Mouse (Mus musculus) neural tube, embryonic 13.5 days (tissue): ENCODE measurements around the gene Zfp518a. TPM values are rescaled to one million over a fixed set of nuclear protein-coding genes. Genes with fewer than 3 reads are reported as not detected.
A peak's percentile ranks its signal among the peaks of the same experiment; 100 is the strongest.

Experiments
- ATAC-seq: fragments of 200-750 bp; cut with Nextera tagmentation; 2 replicates; pipeline ENCODE4 v1.8.0; 2017; ENCODE audit warnings: low read depth, mild to moderate bottlenecking, moderate TSS enrichment, moderate library complexity
- H3K27ac ChIP-seq: fragments of 300-500 bp; sonication (generic); replicated peaks from 2 replicates; pipeline ENCODE4 v1.5.1; 2015; ENCODE audit warnings: moderate library complexity, mild to moderate bottlenecking, inconsistent platforms
- H3K27me3 ChIP-seq: fragments of 300-500 bp; sonication (generic); 2 replicates; pipeline ENCODE4 v1.6.1; 2015; ENCODE audit warnings: mild to moderate bottlenecking, inconsistent platforms
- H3K36me3 ChIP-seq: fragments of 300-500 bp; sonication (generic); 2 replicates; pipeline ENCODE4 v1.6.1; 2015; ENCODE audit warnings: mild to moderate bottlenecking, inconsistent platforms
- H3K4me1 ChIP-seq: fragments of 300-500 bp; sonication (generic); replicated peaks from 2 replicates; pipeline ENCODE4 v1.6.1; 2015; ENCODE audit warnings: inconsistent platforms
- H3K4me2 ChIP-seq: fragments of 300-500 bp; sonication (generic); 2 replicates; pipeline ENCODE4 v1.6.1; 2015; ENCODE audit warnings: inconsistent platforms, mild to moderate bottlenecking, moderate library complexity
- H3K4me3 ChIP-seq: fragments of 300-500 bp; sonication (generic); 2 replicates; pipeline ENCODE4 v1.5.1; 2015; ENCODE audit warnings: mild to moderate bottlenecking, inconsistent platforms
- H3K9ac ChIP-seq: fragments of 300-500 bp; sonication (generic); 2 replicates; pipeline ENCODE4 v1.6.1; 2015; ENCODE audit warnings: moderate library complexity, mild to moderate bottlenecking, inconsistent platforms
- H3K9me3 ChIP-seq: fragments of 300-500 bp; sonication (generic); 2 replicates; pipeline ENCODE4 v1.6.1; 2016; ENCODE audit warnings: inconsistent platforms
- WGBS: fragments of 180-500 bp; shearing (Covaris S2); methylation state at CpG from one replicate; pipeline ENCODE4 v1.1.7; 2015; 5-methylcytosine and 5-hydroxymethylcytosine counted together
- polyA plus RNA-seq: library from polyadenylated mRNA; unstranded; fragments of >200 nt; fragmentation: Nextera tagmentation; extraction: Ambion mirVana; gene quantifications from 2 replicates; pipeline ENCODE4 v1.2.1, GENCODE M21; 2015

The Zfp518a gene
- polyA plus RNA-seq, result 6.1 and 6.9 TPM in 2 replicates

GRCm38 (mm10) chr19:40894519-40895392, at the start of gene Zfp518a:
Gene Zfp518a (plus strand): TSS chr19:40894705.
- peaks cover 12% of the 10 kb centered on the region for H3K4me1 ChIP-seq
- peak within 1 kb of the TSS; percentile 78 for H3K9ac ChIP-seq
- peak within 1 kb of the TSS; percentile 96 for H3K27ac ChIP-seq
- 0 out of 2 replicates have a peak, but pooled peaks cover 6% of the 10 kb centered on the region for H3K9me3 ChIP-seq
- peaks cover 4% of the 10 kb centered on the region; the same call in 1 of the 2 replicates for H3K36me3 ChIP-seq
- peaks cover 32% of the 10 kb centered on the region for H3K27me3 ChIP-seq
- ATAC-seq, result peak; percentile 93
- peak within 1 kb of the TSS; percentile 66 for H3K4me2 ChIP-seq
- under 1% methylated on average over 89 of the region's 89 CpGs for WGBS
- H3K4me3 ChIP-seq, result peak within 1 kb of the TSS; percentile 83

- Histone ChIP-seq H3K27me3 (no peaks in the 10 kb centered on the region), H3K9me3 (no peaks in the 10 kb centered on the region), H3K36me3 (peaks cover 89% of the 10 kb centered on the region), H3K4me3 (no peak overlapping the region), H3K27ac (no peak overlapping the region), H3K9ac (no peak overlapping the region), H3K4me2 (no peak overlapping the region), H3K4me1 (no peaks in the 10 kb centered on the region)
- ATAC-seq, result no peak
- 92% methylated on average over 13 of the region's 13 CpGs for WGBS
Measured at GRCm38 (mm10) chr19:40844731-40845130, 49.8 kb upstream of the Zfp518a start.

GRCm38 (mm10) chr19:40849391-40849790, 45.1 kb upstream of the Zfp518a start:
- Histone ChIP-seq H3K36me3 (peaks cover 64% of the 10 kb centered on the region), H3K27me3 (no peaks in the 10 kb centered on the region), H3K4me1 (no peaks in the 10 kb centered on the region), H3K27ac (no peak overlapping the region), H3K9ac (no peak overlapping the region), H3K4me2 (no peak overlapping the region), H3K9me3 (no peaks in the 10 kb centered on the region), H3K4me3 (no peak overlapping the region)
- ATAC-seq, result no peak
- WGBS, result 77% methylated on average over 12 of the region's 12 CpGs

GRCm38 (mm10) chr19:40859555-40859954, 35.0 kb upstream of the Zfp518a start:
- no peak overlapping the region for H3K27ac ChIP-seq
- no peak for ATAC-seq
- no peaks in the 10 kb centered on the region for H3K9me3 ChIP-seq
- 77% methylated on average over 4 of the region's 4 CpGs for WGBS
- no peaks in the 10 kb centered on the region for H3K36me3 ChIP-seq
- H3K4me3 ChIP-seq, result no peak overlapping the region
- no peak overlapping the region for H3K9ac ChIP-seq
- H3K4me1 ChIP-seq, result no peaks in the 10 kb centered on the region
- H3K27me3 ChIP-seq, result peaks cover 32% of the 10 kb centered on the region
- H3K4me2 ChIP-seq, result no peak overlapping the region

- Histone ChIP-seq H3K27ac (no peak overlapping the region), H3K4me3 (no peak overlapping the region), H3K27me3 (peaks cover 70% of the 10 kb centered on the region), H3K36me3 (no peaks in the 10 kb centered on the region), H3K9me3 (no peaks in the 10 kb centered on the region), H3K9ac (no peak overlapping the region), H3K4me1 (no peaks in the 10 kb centered on the region), H3K4me2 (no peak overlapping the region)
- no peak for ATAC-seq
- WGBS, result 41% methylated on average over 5 of the region's 5 CpGs
Measured at GRCm38 (mm10) chr19:40868284-40868683, 26.2 kb upstream of the Zfp518a start.

GRCm38 (mm10) chr19:40869425-40870105, 24.9 kb upstream of the Zfp518a start:
- no peaks in the 10 kb centered on the region; the same call in 1 of the 2 replicates for H3K4me1 ChIP-seq
- no peak overlapping the region for H3K4me2 ChIP-seq
- ATAC-seq, result no peak
- H3K36me3 ChIP-seq, result no peaks in the 10 kb centered on the region
- H3K27me3 ChIP-seq, result peaks cover 66% of the 10 kb centered on the region
- no peak overlapping the region for H3K9ac ChIP-seq
- H3K4me3 ChIP-seq, result no peak overlapping the region
- WGBS, result 86% methylated on average over 3 of the region's 3 CpGs
- no peaks in the 10 kb centered on the region for H3K9me3 ChIP-seq
- no peak overlapping the region for H3K27ac ChIP-seq

GRCm38 (mm10) chr19:40872955-40873665, 21.4 kb upstream of the Zfp518a start:
- peak overlapping the region; percentile 96 for H3K27ac ChIP-seq
- H3K36me3 ChIP-seq, result no peaks in the 10 kb centered on the region
- H3K4me1 ChIP-seq, result no peaks in the 10 kb centered on the region; the same call in 1 of the 2 replicates
- ATAC-seq, result peak; percentile 99
- WGBS, result under 1% methylated on average over 51 of the region's 51 CpGs
- H3K4me2 ChIP-seq, result peak overlapping the region; percentile 66
- peak overlapping the region; percentile 76 for H3K9ac ChIP-seq
- peak overlapping the region; percentile 59 for H3K4me3 ChIP-seq
- no peaks in the 10 kb centered on the region for H3K9me3 ChIP-seq
- peaks cover 71% of the 10 kb centered on the region for H3K27me3 ChIP-seq

GRCm38 (mm10) chr19:40881700-40882099, 12.8 kb upstream of the Zfp518a start:
- H3K4me2 ChIP-seq, result no peak overlapping the region
- ATAC-seq, result no peak
- H3K4me3 ChIP-seq, result no peak overlapping the region
- no peaks in the 10 kb centered on the region for H3K4me1 ChIP-seq
- H3K27me3 ChIP-seq, result peaks cover 91% of the 10 kb centered on the region
- no peak overlapping the region for H3K9ac ChIP-seq
- WGBS, result 88% methylated on average over 4 of the region's 4 CpGs
- no peak overlapping the region for H3K27ac ChIP-seq
- no peaks in the 10 kb centered on the region for H3K9me3 ChIP-seq
- H3K36me3 ChIP-seq, result no peaks in the 10 kb centered on the region

- WGBS, result 96% methylated on average over 1 of the region's 1 CpGs
- Histone ChIP-seq H3K36me3 (no peaks in the 10 kb centered on the region), H3K4me1 (peaks cover 1% of the 10 kb centered on the region; the same call in 1 of the 2 replicates), H3K9me3 (0 out of 2 replicates have a peak, but pooled peaks cover 4% of the 10 kb centered on the region), H3K4me2 (no peak overlapping the region), H3K9ac (no peak overlapping the region), H3K27me3 (peaks cover 81% of the 10 kb centered on the region), H3K4me3 (no peak overlapping the region), H3K27ac (no peak overlapping the region)
- no peak for ATAC-seq
Measured at GRCm38 (mm10) chr19:40888887-40889286, 5.6 kb upstream of the Zfp518a start.

- Histone ChIP-seq H3K9ac (peak overlapping the region; percentile 78), H3K4me2 (peak overlapping the region; percentile 66), H3K36me3 (peaks cover 4% of the 10 kb centered on the region; the same call in 1 of the 2 replicates), H3K27me3 (peaks cover 37% of the 10 kb centered on the region), H3K27ac (peak overlapping the region; percentile 96), H3K4me1 (peaks cover 12% of the 10 kb centered on the region), H3K4me3 (peak overlapping the region; percentile 83), H3K9me3 (0 out of 2 replicates have a peak, but pooled peaks cover 6% of the 10 kb centered on the region)
- 49% methylated on average over 21 of the region's 21 CpGs for WGBS
- peak; percentile 66 for ATAC-seq
Measured at GRCm38 (mm10) chr19:40894071-40894506, 416 bp upstream of the Zfp518a start.

GRCm38 (mm10) chr19:40895393-40895703, 843 bp downstream of the Zfp518a start:
- Histone ChIP-seq H3K27me3 (peaks cover 28% of the 10 kb centered on the region), H3K9me3 (0 out of 2 replicates have a peak, but pooled peaks cover 6% of the 10 kb centered on the region), H3K4me2 (peak overlapping the region; percentile 66), H3K36me3 (peaks cover 4% of the 10 kb centered on the region; the same call in 1 of the 2 replicates), H3K27ac (peak overlapping the region; percentile 96), H3K4me3 (peak overlapping the region; percentile 83), H3K4me1 (peaks cover 12% of the 10 kb centered on the region), H3K9ac (peak overlapping the region; percentile 78)
- 3% methylated on average over 6 of the region's 6 CpGs for whole genome bisulfite sequencing
- ATAC-seq, result no peak
